Mouse (Mus musculus): ENCODE results near the gene Ndn. TPM values are rescaled to one million over a fixed set of nuclear protein-coding genes. Genes with fewer than 3 reads are reported as not detected.

Gene Ndn
- polyA plus RNA-seq, 1 experiment = 2.1 TPM

- TF ChIP-seq POLR2A (IDR thresholded peaks at IDR 0.05; ENCODE audit: low read depth, low read length) (no peak), CTCF (IDR thresholded peaks at IDR 0.05; ENCODE audit: extremely low read depth, insufficient read length, insufficient replicate concordance, low read depth, low read length) (no peak)
- WGBS = 65% methylated on average over 8 of the region's 8 CpGs
Measured at GRCm38 (mm10) chr7:62351266-62351665, 4.9 kb downstream of the Ndn start.

GRCm38 (mm10) chr7:62365039-62365636, 18.8 kb downstream of the Ndn start:
- WGBS = 54% methylated on average over 7 of the region's 7 CpGs
- TF ChIP-seq CTCF (IDR thresholded peaks at IDR 0.05; ENCODE audit: extremely low read depth, insufficient read length, insufficient replicate concordance, low read depth, low read length) = no peak
- TF ChIP-seq POLR2A (IDR thresholded peaks at IDR 0.05; ENCODE audit: low read depth, low read length) = no peak
- Histone ChIP-seq H3K27me3 (ENCODE audit: control insufficient read depth, insufficient read depth, low read length) (no peaks in the 10 kb centered on the region), H3K4me3 (ENCODE audit: low read depth, low read length) (no peak overlapping the region), H3K36me3 (ENCODE audit: control insufficient read depth, insufficient read depth, low read length) (no peaks in the 10 kb centered on the region), H3K4me1 (ENCODE audit: control insufficient read depth, insufficient read depth, insufficient read length, low read length) (no peaks in the 10 kb centered on the region), H3K27ac (ENCODE audit: insufficient read depth, low read depth, low read length) (no peak overlapping the region)

More at GRCm38 (mm10) chr7:62351266-62351665, 4.9 kb downstream of the Ndn start:
- Histone ChIP-seq H3K27ac (ENCODE audit: insufficient read depth, low read depth, low read length) (no peak overlapping the region), H3K27me3 (ENCODE audit: control insufficient read depth, insufficient read depth, low read length) (no peaks in the 10 kb centered on the region), H3K36me3 (ENCODE audit: control insufficient read depth, insufficient read depth, low read length) (no peaks in the 10 kb centered on the region), H3K4me3 (ENCODE audit: low read depth, low read length) (no peak overlapping the region), H3K4me1 (ENCODE audit: control insufficient read depth, insufficient read depth, insufficient read length, low read length) (no peaks in the 10 kb centered on the region)

GRCm38 (mm10) chr7:62366730-62367129, 20.4 kb downstream of the Ndn start:
- Histone ChIP-seq H3K27ac (ENCODE audit: insufficient read depth, low read depth, low read length) (no peak overlapping the region), H3K36me3 (ENCODE audit: control insufficient read depth, insufficient read depth, low read length) (no peaks in the 10 kb centered on the region), H3K4me1 (ENCODE audit: control insufficient read depth, insufficient read depth, insufficient read length, low read length) (no peaks in the 10 kb centered on the region), H3K27me3 (ENCODE audit: control insufficient read depth, insufficient read depth, low read length) (no peaks in the 10 kb centered on the region), H3K4me3 (ENCODE audit: low read depth, low read length) (no peak overlapping the region)
- no peak for TF ChIP-seq CTCF (IDR thresholded peaks at IDR 0.05; ENCODE audit: extremely low read depth, insufficient read length, insufficient replicate concordance, low read depth, low read length)
- no peak for TF ChIP-seq POLR2A (IDR thresholded peaks at IDR 0.05; ENCODE audit: low read depth, low read length)
- 79% methylated on average over 8 of the region's 8 CpGs for WGBS

- 33% methylated on average over 4 of the region's 4 CpGs for WGBS
- Histone ChIP-seq H3K27ac (ENCODE audit: insufficient read depth, low read depth, low read length) (no peak overlapping the region), H3K27me3 (ENCODE audit: control insufficient read depth, insufficient read depth, low read length) (no peaks in the 10 kb centered on the region), H3K4me3 (ENCODE audit: low read depth, low read length) (no peak overlapping the region), H3K36me3 (ENCODE audit: control insufficient read depth, insufficient read depth, low read length) (no peaks in the 10 kb centered on the region), H3K4me1 (ENCODE audit: control insufficient read depth, insufficient read depth, insufficient read length, low read length) (no peaks in the 10 kb centered on the region)
- TF ChIP-seq POLR2A (IDR thresholded peaks at IDR 0.05; ENCODE audit: low read depth, low read length) = no peak
- TF ChIP-seq CTCF (IDR thresholded peaks at IDR 0.05; ENCODE audit: extremely low read depth, insufficient read length, insufficient replicate concordance, low read depth, low read length) = no peak
Measured at GRCm38 (mm10) chr7:62375658-62376057, 29.3 kb downstream of the Ndn start.

GRCm38 (mm10) chr7:62376510-62377304, 30.3 kb downstream of the Ndn start, which contains the start of gene Magel2:
Magel2 (plus strand) TSS chr7:62377010.
- 28% methylated on average over 31 of the region's 31 CpGs for WGBS
- TF ChIP-seq CTCF (IDR thresholded peaks at IDR 0.05; ENCODE audit: extremely low read depth, insufficient read length, insufficient replicate concordance, low read depth, low read length) (no peak), POLR2A (IDR thresholded peaks at IDR 0.05; ENCODE audit: low read depth, low read length) (no peak)
- Histone ChIP-seq H3K27me3 (ENCODE audit: control insufficient read depth, insufficient read depth, low read length) (no peaks in the 10 kb centered on the region), H3K4me1 (ENCODE audit: control insufficient read depth, insufficient read depth, insufficient read length, low read length) (no peaks in the 10 kb centered on the region), H3K27ac (ENCODE audit: insufficient read depth, low read depth, low read length) (no peak within 1 kb of the TSS), H3K4me3 (ENCODE audit: low read depth, low read length) (no peak within 1 kb of the TSS), H3K36me3 (ENCODE audit: control insufficient read depth, insufficient read depth, low read length) (no peaks in the 10 kb centered on the region)

GRCm38 (mm10) chr7:62377313-62377712, 30.9 kb downstream of the Ndn start:
- no peak overlapping the region for H3K27ac ChIP-seq (ENCODE audit: insufficient read depth, low read depth, low read length)
- no peak overlapping the region for H3K4me3 ChIP-seq (ENCODE audit: low read depth, low read length)
- WGBS = 36% methylated on average over 14 of the region's 14 CpGs
- no peaks in the 10 kb centered on the region for H3K27me3 ChIP-seq (ENCODE audit: control insufficient read depth, insufficient read depth, low read length)
- no peaks in the 10 kb centered on the region for H3K36me3 ChIP-seq (ENCODE audit: control insufficient read depth, insufficient read depth, low read length)
- no peaks in the 10 kb centered on the region for H3K4me1 ChIP-seq (ENCODE audit: control insufficient read depth, insufficient read depth, insufficient read length, low read length)
- TF ChIP-seq POLR2A (IDR thresholded peaks at IDR 0.05; ENCODE audit: low read depth, low read length) = no peak

- H3K27ac ChIP-seq (ENCODE audit: insufficient read depth, low read depth, low read length) = no peak overlapping the region
Measured at GRCm38 (mm10) chr7:62378529-62378928, 32.2 kb downstream of the Ndn start.

More at GRCm38 (mm10) chr7:62378529-62378928, 32.2 kb downstream of the Ndn start:
- WGBS = 90% methylated on average over 9 of the region's 9 CpGs
- H3K4me3 ChIP-seq (ENCODE audit: low read depth, low read length) = no peak overlapping the region
- H3K27me3 ChIP-seq (ENCODE audit: control insufficient read depth, insufficient read depth, low read length) = no peaks in the 10 kb centered on the region
- no peaks in the 10 kb centered on the region for H3K4me1 ChIP-seq (ENCODE audit: control insufficient read depth, insufficient read depth, insufficient read length, low read length)
- no peaks in the 10 kb centered on the region for H3K36me3 ChIP-seq (ENCODE audit: control insufficient read depth, insufficient read depth, low read length)
- TF ChIP-seq POLR2A (IDR thresholded peaks at IDR 0.05; ENCODE audit: low read depth, low read length) (no peak), CTCF (IDR thresholded peaks at IDR 0.05; ENCODE audit: extremely low read depth, insufficient read length, insufficient replicate concordance, low read depth, low read length) (no peak)
